Mouse (Mus musculus) granulocyte monocyte progenitor cell, adult 5-6 weeks (primary cell): ENCODE measurements around the gene Nfyb. TPM values are rescaled to one million over a fixed set of nuclear protein-coding genes. Genes with fewer than 3 reads are reported as not detected.

Experiments
- ATAC-seq: replicated peaks from 2 replicates; pipeline ENCODE4 v1.8.0; 2016; ENCODE audit warnings: mild to moderate bottlenecking, moderate TSS enrichment, inconsistent platforms; ENCODE audit not compliant: poor library complexity, severe bottlenecking
- total RNA-seq, 2 experiments: library from RNA; stranded (forward) in 1 of 2; stranded (reverse) in 1 of 2; fragments of 200-712, 200-1000 nt in 1 of 2; fragments of >200 nt in 1 of 2; fragmentation: Nextera tagmentation in 1 of 2; gene quantifications; 2 replicates each; pipeline ENCODE4 v1.2.3; 2014 to 2017

Gene Nfyb
- total RNA-seq, 2 experiments from 2014 or later, result 41.6 to 68.1 TPM

- peak; percentile 82 for ATAC-seq
These were observed 16.4 kb upstream of the Nfyb start for GRCm38 (mm10) chr10:82780322-82780721.

GRCm38 (mm10) chr10:82779831-82780230, 15.9 kb upstream of the Nfyb start:
- ATAC-seq, result no peak

DNA sequence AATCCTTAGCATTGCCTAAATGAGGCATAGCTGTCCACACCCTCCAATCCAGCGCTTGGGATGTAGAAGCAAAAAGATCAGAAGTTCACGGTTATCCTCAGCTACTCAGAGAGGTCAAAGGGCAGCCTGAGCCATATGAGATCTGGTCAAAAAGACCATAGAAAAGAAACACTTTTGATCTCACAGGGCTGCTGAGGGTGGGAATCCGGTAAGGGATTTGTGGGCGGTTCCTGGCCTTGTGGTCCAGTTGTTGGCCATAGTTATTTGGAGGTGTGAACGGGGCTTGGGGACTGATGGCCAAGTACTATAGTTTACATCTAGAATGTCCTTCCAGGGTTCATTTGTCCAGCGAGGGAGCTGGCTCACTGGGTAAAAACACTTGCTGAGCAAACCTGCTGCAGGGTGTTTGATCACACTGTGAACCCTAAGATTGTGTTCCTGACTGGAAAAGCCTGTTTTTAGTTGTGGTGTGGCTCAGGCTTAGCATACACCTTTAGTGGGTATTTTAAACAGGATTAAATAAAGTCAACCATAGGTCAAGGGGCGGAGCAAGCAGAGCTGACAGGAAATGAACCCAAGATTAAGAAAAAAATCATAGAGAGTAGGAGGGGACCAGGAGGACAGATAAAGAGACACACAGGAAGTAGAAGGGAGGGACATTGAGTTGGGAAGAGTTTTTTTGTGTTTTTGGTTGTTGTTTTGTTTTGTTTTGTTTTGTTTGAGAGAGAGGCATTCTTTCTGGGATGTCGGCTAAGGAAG, 15.0 kb upstream of the Nfyb start:
- no peak for ATAC-seq

GRCm38 (mm10) chr10:82777886-82778285, 13.9 kb upstream of the Nfyb start:
- ATAC-seq, result 0 out of 2 replicates have a peak, but pooled peaks have one; percentile 5

- ATAC-seq, result no peak
These were observed 13.1 kb upstream of the Nfyb start for GRCm38 (mm10) chr10:82777075-82777474.

DNA sequence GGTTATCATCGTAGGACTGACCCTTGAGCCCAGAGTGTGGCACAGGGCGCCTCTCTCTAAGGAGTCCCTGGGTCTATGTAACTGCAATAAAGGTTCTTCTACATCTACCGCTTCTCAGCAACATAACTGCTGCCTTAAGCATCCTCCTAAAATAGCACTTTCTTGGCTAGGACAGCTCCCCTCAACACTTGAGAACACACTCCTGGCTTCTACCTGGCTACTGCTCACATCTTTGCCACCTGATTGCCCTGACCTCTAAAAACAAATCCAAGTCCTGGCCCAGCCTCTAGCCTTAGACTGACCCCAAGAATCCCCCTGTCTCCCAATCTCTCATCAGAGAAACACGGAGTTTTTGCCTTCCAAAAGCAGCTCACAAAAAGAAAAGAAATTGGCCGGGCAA, 10.9 kb upstream of the Nfyb start:
- no peak for ATAC-seq

GRCm38 (mm10) chr10:82771595-82772170, 7.7 kb upstream of the Nfyb start:
- no peak for ATAC-seq

- ATAC-seq, result peak; percentile 66
These were observed 6.8 kb upstream of the Nfyb start for GRCm38 (mm10) chr10:82770713-82771112.

- ATAC-seq, result no peak
These were observed 5.0 kb upstream of the Nfyb start for GRCm38 (mm10) chr10:82768901-82769300.

DNA sequence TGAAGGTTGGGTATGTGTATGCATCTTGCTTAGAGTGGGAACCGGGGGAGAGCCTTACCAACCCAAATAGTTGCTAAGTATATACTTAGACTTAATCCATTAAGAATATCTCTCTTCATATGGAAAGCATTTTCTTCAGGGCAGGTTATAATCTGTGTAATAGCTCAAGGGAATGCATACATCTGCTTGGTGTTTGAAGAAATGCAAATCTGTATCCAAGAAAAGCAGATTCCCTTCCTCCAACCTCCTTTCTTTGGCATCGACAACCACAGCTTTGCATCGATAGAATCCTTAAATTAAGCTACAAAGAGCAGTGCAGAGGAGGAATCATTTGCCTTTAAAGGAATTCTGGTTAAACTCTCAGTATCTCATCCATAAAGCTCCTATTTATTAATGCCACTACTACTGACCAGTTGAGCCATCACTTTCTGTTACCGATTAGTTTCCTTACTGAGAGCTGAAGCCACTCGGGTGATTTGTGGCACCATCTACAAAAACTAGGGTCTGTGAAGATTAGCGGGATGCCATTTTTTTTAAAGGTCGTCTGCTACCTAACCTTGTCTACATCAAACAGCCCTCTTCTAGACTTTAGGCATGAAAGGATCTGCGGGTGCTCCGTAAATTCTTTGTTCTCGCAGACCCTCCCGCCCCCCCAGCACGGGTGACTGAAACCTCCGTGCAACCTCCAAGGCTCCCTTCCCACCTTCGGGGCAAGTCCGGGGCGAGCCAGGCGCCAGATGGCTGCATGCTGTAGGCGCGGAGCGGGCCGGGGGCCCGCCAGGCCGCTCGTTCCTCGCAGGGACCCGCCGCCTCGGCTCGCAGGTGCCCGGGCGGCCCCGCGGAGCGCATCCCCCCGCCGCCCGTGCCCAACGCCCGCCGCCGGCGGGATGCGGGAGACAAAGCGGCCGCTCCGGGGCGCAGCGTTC, 925 bp downstream of the Nfyb start:
- no peak for ATAC-seq

- no peak for ATAC-seq
These were observed 2.7 kb downstream of the Nfyb start for GRCm38 (mm10) chr10:82761037-82761811.

GRCm38 (mm10) chr10:82759706-82760105, 4.2 kb downstream of the Nfyb start:
- peak; percentile 27 for ATAC-seq

GRCm38 (mm10) chr10:82758878-82759277, 5.1 kb downstream of the Nfyb start:
- ATAC-seq, result peak; percentile 43

DNA sequence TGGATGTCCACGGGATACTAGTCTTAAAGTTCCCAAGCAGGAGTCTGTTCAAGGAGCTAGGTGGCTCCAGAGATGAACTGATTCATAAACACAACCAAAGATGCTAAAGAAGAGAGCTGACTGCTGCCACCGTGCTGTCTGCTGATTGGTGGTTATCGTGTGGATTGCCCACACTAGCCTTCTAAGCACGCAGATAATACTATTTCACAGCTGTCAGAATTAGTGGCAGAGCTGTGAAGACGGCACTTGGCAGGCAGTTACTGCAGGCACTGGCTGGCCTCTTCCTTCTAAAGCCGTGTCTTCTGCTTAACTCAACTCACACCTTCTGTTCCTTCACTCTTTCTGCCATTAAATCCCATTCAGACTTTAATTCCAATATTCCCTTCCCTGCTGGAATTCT, 5.6 kb downstream of the Nfyb start:
- ATAC-seq, result no peak

DNA sequence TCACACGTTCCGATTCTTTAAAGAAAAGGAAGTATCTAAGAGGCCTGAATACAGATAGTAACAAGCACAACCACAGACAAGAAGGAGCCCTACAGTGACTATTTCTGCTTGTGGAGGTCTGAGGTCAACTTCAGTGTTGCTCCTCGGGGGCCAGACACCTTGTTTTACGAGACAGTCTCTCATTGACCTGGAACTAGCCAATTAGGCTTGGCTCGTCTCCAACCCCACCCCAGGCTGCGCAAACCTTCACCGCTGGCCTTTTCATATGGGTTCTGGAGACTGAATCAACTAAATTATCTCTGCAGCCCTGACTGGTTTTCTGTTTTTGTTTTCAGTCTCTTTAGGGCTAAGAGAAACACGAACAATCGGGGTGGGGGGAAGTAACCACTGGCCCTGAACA, 6.6 kb downstream of the Nfyb start:
- no peak for ATAC-seq

GRCm38 (mm10) chr10:82756466-82756865, 7.5 kb downstream of the Nfyb start:
- no peak for ATAC-seq

- ATAC-seq, result no peak
These were observed 8.6 kb downstream of the Nfyb start for GRCm38 (mm10) chr10:82755213-82755890.

DNA sequence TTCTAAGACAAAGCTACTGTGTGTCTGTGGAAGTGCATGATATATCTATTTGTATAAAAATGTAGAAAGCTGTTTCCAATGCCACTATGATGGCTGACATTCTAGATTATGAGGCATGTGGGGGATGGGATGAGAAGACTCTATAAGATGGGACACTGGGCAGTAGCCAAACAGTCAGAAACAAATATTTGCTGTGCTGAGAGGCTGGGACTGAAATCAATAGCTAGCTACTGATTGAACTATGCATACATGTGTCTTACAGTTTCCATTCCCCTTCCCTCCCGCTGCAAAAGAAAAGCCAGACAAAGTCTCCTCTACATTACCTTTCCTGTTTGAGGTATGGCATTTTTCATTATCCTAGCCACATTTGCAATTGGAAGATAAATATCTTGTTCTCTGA, 9.3 kb downstream of the Nfyb start:
- ATAC-seq, result no peak

- ATAC-seq, result no peak
These were observed 11.0 kb downstream of the Nfyb start for GRCm38 (mm10) chr10:82752921-82753320.

DNA sequence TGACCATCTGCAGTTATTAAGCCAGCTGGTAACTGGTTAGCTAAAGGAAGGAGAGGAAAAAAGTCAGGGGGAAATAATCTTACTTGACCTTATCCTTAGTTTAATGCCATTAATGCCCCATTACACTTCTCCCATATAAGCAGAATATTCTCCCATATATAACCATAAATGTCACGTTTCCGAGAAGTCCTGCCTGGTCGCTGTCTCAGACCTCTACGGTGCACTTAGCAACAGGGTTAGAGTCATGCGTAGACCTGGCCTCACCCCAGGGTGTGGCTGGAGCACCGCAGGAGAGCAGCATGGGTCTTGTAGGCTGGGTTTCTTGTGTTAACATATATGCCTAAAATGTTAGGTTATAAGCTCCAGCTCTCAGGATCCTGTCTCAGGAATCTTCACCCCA, 13.2 kb downstream of the Nfyb start:
- no peak for ATAC-seq
